Mouse (Mus musculus) MEL (cell line): ENCODE measurements around the gene Arntl.

ENCODE experiments used
- E2F4 ChIP-seq: IDR thresholded peaks from 2 replicates; pipeline ENCODE4 v1.6.1; 2011; ENCODE audit warnings: low read depth, low read length, improper control_type of control experiment, borderline replicate concordance
- MAFK ChIP-seq: IDR thresholded peaks from 2 replicates; pipeline ENCODE4 v1.6.1; 2011; ENCODE audit warnings: low read depth, mild to moderate bottlenecking, low read length, improper control_type of control experiment, borderline replicate concordance
- POLR2A ChIP-seq, 2 experiments: IDR thresholded peaks; 2 replicates each; pipeline ENCODE4 v1.6.1; 2011 to 2012; ENCODE audit warnings: low read length in 2 of 2, mild to moderate bottlenecking in 2 of 2, control low read depth in 1 of 2, improper control_type of control experiment in 1 of 2, low read depth in 1 of 2, moderate library complexity in 1 of 2; ENCODE audit not compliant: control insufficient read depth in 1 of 2, insufficient read depth in 1 of 2, poor library complexity in 1 of 2

DNA sequence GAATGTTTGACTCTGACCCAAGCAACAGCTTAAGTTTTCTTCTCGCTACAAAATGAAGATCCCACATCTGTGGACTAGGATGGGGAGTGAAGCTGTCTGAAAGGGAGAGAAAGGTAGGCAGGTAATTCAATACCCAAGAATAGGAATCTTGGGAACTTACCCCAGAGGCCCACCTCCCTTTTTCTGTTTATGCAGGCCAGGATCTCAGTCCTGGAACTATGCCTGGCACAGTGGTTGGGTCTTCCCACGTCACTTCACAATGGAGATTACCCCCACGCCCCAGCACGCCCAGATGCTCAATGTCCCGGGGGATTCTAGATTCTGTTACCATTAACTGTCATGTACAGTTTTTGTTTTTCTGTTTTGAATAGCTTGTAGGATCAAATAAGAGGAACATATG is 84.5 kb downstream of the Arntl start:
- TF ChIP-seq E2F4 (no peak), MAFK (no peak), POLR2A (IDR thresholded peaks at IDR 0.05; ENCODE audit: control insufficient read depth in 1 of 2, insufficient read depth in 1 of 2, low read depth in 1 of 2, low read length in 2 of 2, poor library complexity in 1 of 2) (no peak)
